Mouse (Mus musculus): ENCODE measurements at regions not wholly inside any gene's neighbourhood (a gene's known extent, or its start where the extent isn't known, plus 50 kb on each side); places are given as distances from the start of the nearest gene placed in this dataset.

GRCm38 (mm10) chr19:22066302-22066701 lies 72.5 kb upstream of the Trpm3 start:
- no peak for DNase-seq

GRCm38 (mm10) chr19:22070246-22071030 lies 68.4 kb upstream of the Trpm3 start:
- DNase-seq = no peak

DNA sequence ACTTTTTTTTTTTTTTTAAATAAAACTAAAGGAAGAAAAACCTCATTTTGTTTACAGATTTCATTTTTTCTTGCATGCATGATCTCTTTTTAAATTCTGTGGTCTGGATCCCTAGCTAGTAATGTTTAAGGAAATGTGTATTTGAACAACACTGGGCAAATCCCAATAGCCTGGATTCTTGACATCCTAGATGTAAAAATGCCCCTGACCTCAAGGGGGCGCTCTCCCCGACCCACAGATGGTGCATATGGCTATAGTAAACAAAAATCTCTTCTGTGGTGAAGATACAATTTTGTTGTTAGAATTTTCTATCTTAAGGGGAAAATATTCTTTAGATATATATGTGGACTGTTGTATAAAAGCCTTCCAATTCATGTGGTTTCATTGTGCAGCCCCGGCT lies 67.1 kb upstream of the Trpm3 start:
- DNase-seq = no peak

- no peak for DNase-seq
Observed at GRCm38 (mm10) chr19:22074042-22074441, 64.8 kb upstream of the Trpm3 start.

DNA sequence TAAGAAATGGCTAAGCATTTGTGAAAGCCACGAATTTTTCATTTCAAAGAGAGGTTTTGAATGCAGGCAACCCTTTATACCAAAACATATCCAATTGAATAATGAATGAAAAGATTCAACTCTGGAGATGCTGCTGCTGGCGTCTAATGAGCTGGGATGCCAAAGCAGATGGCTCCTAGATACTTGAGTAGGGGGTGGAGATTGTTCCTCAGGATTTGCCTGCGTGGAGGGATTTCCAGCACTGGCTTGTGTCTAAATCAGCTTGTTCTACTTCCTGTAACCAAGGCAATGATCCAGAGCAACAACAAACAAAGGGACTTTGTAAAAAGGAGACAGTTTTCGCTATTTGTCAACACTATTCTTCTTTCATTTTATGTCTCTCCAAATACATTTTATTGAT lies 57.4 kb upstream of the Trpm3 start:
- DNase-seq = no peak
